ENCODE assay signal across 9 mouse cellular contexts in genomic region chr8:122834971-122835370, GRCm38 (mm10). TPM values are rescaled to one million over a fixed set of nuclear protein-coding genes. Genes with fewer than 3 reads are reported as not detected.
A peak's percentile ranks its signal among the peaks of the same experiment; 100 is the strongest.
DNase-seq lines count a peak whose midpoint lies in the region; ATAC-seq and TF ChIP-seq lines count a peak whose summit lies in the region.
"Had no signal": no experiment of that assay in that cellular context is flagged by ENCODE, and none has a peak within 500 bp of the region (broad histone marks: within the 10 kb centered on the region; RNA-seq: fewer than 3 reads in every experiment).

No protein-coding gene starts in this region.

- no peak overlapping the region for H3K4me3 ChIP-seq in ES-Bruce4 (ENCODE audit: low read depth, low read length)
- H3K4me3 ChIP-seq in heart, postnatal 0 days (ENCODE audit: low read depth, low read length): no peak overlapping the region
- H3K4me3 ChIP-seq in lung, adult 2 months (replicated peaks; ENCODE audit: extremely low read depth, low read depth, low read length): no peak overlapping the region

- H3K9ac ChIP-seq in ES-Bruce4 (ENCODE audit: low read depth, poor library complexity, severe bottlenecking): no peak overlapping the region
- H3K9ac ChIP-seq in heart, postnatal 0 days (replicated peaks; ENCODE audit: low read depth, low read length): no peak overlapping the region

- no peak for TF ChIP-seq POLR2A in ES-Bruce4 (IDR thresholded peaks at IDR 0.05; ENCODE audit: insufficient read depth, low read length)
- TF ChIP-seq POLR2A in lung, adult 2 months (IDR thresholded peaks at IDR 0.05; ENCODE audit: borderline replicate concordance, extremely low read depth, low read depth, low read length): no peak

- 20% methylated on average over 8 of the region's 8 CpGs for WGBS in heart, postnatal 0 days
- 27% methylated on average over 8 of the region's 8 CpGs for WGBS in lung, adult 2 months

- H3K36me3 ChIP-seq in ES-Bruce4 (ENCODE audit: control insufficient read depth, insufficient read depth, low read length, poor library complexity, severe bottlenecking): no peaks in the 10 kb centered on the region
- no peaks in the 10 kb centered on the region for H3K36me3 ChIP-seq in heart, postnatal 0 days (replicated peaks; ENCODE audit: control insufficient read depth, insufficient read depth, low read length)

- peak; percentile 94 for DNase-seq in brain, adult 2 months (ENCODE audit: low read depth, low spot score)
- DNase-seq in fat pad, adult 2 months (ENCODE audit: extremely low read depth, low read depth, low spot score): peak; percentile 5
- peak; percentile 72 for DNase-seq in heart, postnatal 0 days (ENCODE audit: low spot score)
- DNase-seq in layer of hippocampus, adult 18-20 months (ENCODE audit: low spot score in 2 of 2): peak; percentile 54 to 85
- DNase-seq in lung, adult 2 months: peak; percentile 63
- peak; percentile 64 for DNase-seq in retina, postnatal 7 days (ENCODE audit: low read depth, low spot score)
- DNase-seq in thymus, postnatal 4 days: peak; percentile 87

- H3K4me1 ChIP-seq in ES-Bruce4 (ENCODE audit: control insufficient read depth, insufficient read depth, low read length): no peaks in the 10 kb centered on the region
- no peaks in the 10 kb centered on the region for H3K4me1 ChIP-seq in heart, postnatal 0 days (ENCODE audit: control insufficient read depth, insufficient read depth)
- no peaks in the 10 kb centered on the region for H3K4me1 ChIP-seq in lung, adult 2 months (ENCODE audit: control insufficient read depth, insufficient read depth, low read length)

- no peak for TF ChIP-seq EP300 in ES-Bruce4 (IDR thresholded peaks at IDR 0.05; ENCODE audit: insufficient read depth, low read depth, low read length)
- TF ChIP-seq EP300 in heart, postnatal 0 days (IDR thresholded peaks at IDR 0.05; ENCODE audit: low read depth): no peak

- no peak overlapping the region for H3K27ac ChIP-seq in ES-Bruce4 (ENCODE audit: insufficient read depth, low read length)
- H3K27ac ChIP-seq in heart, postnatal 0 days (ENCODE audit: low read depth): no peak overlapping the region
- H3K27ac ChIP-seq: macrophage had no signal

- H3K9me3 ChIP-seq in ES-Bruce4 (replicated peaks; ENCODE audit: control insufficient read depth, insufficient read depth, low read length, poor library complexity, severe bottlenecking): no peaks in the 10 kb centered on the region
- H3K9me3 ChIP-seq in heart, postnatal 0 days (replicated peaks; ENCODE audit: control insufficient read depth, low read length): no peaks in the 10 kb centered on the region

- H3K27me3 ChIP-seq in ES-Bruce4 (ENCODE audit: control insufficient read depth, insufficient read depth, low read length, poor library complexity, severe bottlenecking): no peaks in the 10 kb centered on the region
- H3K27me3 ChIP-seq in heart, postnatal 0 days (ENCODE audit: control insufficient read depth, insufficient read depth, low read length): 0 out of 2 replicates have a peak, but pooled peaks cover 3% of the 10 kb centered on the region

- H3K4me2 ChIP-seq in heart, postnatal 0 days (ENCODE audit: low read depth, low read length): no peak overlapping the region

- peak; percentile 72 for ATAC-seq in heart, postnatal 0 days (ENCODE audit: insufficient read depth, low read depth)

- TF ChIP-seq CTCF in ES-Bruce4 (IDR thresholded peaks at IDR 0.05; ENCODE audit: low read depth, low read length): peak; percentile 86
- peak; percentile 88 for TF ChIP-seq CTCF in heart, postnatal 0 days (IDR thresholded peaks at IDR 0.05; ENCODE audit: low read depth)
- peak; percentile 95 for TF ChIP-seq CTCF in lung, adult 2 months (IDR thresholded peaks at IDR 0.05; ENCODE audit: insufficient read depth, low read length)

RNA-seq across cellular contexts. Expression of gene Cdh15, which starts 12.8 kb away (rescaled TPM):
- 0.36 TPM in 1 of 2 replicates, not detected in the other for polyA plus RNA-seq in ES-Bruce4 (2011; ENCODE audit: insufficient read depth, insufficient read length, low read depth, missing spikeins)
- not detected in 2 replicates for total RNA-seq in heart, postnatal 0 days (2014; rRNA removed; ENCODE audit: low replicate concordance)
- polyA plus RNA-seq in heart, postnatal 0 days (2015; fragmentation: Nextera tagmentation; extraction: Ambion mirVana): not detected in 2 replicates
- total RNA-seq in layer of hippocampus, adult 18-20 months (2021): 1 to 10 TPM in 1 of 2 experiments, under 1 TPM in 1; 0.86 to 1.3 TPM
- polyA plus RNA-seq in lung, adult 2 months (2012; rRNA removed): 0.03 and 0.37 TPM in 2 replicates
- polyA plus RNA-seq: macrophage had no signal

RNA-seq across cellular contexts. Expression of gene Acsf3, which starts 59.7 kb away (rescaled TPM):
- 9.7 and 11.4 TPM in 2 replicates for polyA plus RNA-seq in ES-Bruce4 (2011; ENCODE audit: insufficient read depth, insufficient read length, low read depth, missing spikeins)
- total RNA-seq in heart, postnatal 0 days (2014; rRNA removed; ENCODE audit: low replicate concordance): 17.7 and 22.6 TPM in 2 replicates
- 18.1 and 19.3 TPM in 2 replicates for polyA plus RNA-seq in heart, postnatal 0 days (2015; fragmentation: Nextera tagmentation; extraction: Ambion mirVana)
- 10 to 100 TPM; 17.7 to 21.0 TPM for total RNA-seq in layer of hippocampus, adult 18-20 months (2021)
- 16.3 and 17.7 TPM in 2 replicates for polyA plus RNA-seq in lung, adult 2 months (2012; rRNA removed)

Comparison
In these comparisons a context has a peak if more than half of its experiments do, and no peak if none do; other contexts are left out.
1. DNase-seq: peak in every context shown above with its lines; median percentile 94 in brain, adult 2 months; 87 in thymus, postnatal 4 days; 72 in heart, postnatal 0 days; 70 in layer of hippocampus, adult 18-20 months; 64 in retina, postnatal 7 days; 63 in lung, adult 2 months; 5 in fat pad, adult 2 months.